11 mouse cellular contexts compared by ENCODE assay signal in the genomic region with DNA sequence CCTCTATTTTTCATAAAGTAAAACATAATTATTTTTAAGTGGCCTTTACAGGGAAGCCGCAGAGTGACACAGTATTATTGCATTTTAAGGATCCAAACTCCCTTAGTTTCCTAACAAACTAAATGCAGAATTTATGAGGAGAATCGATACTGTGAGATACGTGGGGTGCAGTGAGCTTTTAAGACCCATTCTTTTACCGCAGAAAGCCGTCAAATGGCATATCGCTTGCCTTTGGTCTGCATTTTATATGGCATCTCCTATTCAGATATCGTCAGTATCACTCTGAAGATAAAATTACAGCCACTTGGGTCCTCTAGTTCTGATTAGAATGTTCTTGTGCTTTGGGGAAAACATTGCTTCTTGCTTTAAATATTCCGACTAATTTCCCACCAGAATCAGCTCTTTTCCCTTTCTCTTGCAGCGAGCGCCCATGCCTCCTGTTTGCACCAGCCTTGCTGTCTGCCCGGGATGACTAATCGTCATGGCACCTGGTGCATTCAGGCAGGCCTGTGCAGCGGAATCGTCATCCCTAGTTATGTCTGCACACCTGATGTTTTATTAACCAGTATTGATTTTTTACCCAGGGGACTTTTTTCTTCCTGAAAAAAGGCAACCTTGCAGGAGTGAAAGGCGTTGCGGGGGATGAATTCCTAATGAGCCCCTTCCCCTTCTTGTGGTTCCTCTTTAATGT. TPM values are rescaled to one million over a fixed set of nuclear protein-coding genes. Genes with fewer than 3 reads are reported as not detected.
DNase-seq lines count a peak whose midpoint lies in the region; ATAC-seq and TF ChIP-seq lines count a peak whose summit lies in the region.
"Had no signal": no experiment of that assay in that cellular context is flagged by ENCODE, and none has a peak within 500 bp of the region (broad histone marks: within the 10 kb centered on the region; RNA-seq: fewer than 3 reads in every experiment).

No protein-coding gene starts in this region.

- no peaks in the 10 kb centered on the region for H3K4me1 ChIP-seq in neural tube, embryonic 11.5 days (ENCODE audit: control insufficient read depth, insufficient read depth, low read length)
- peaks cover 5% of the 10 kb centered on the region; the same call in 1 of the 2 replicates for H3K4me1 ChIP-seq in hindbrain, embryonic 15.5 days (replicated peaks)
- no peaks in the 10 kb centered on the region for H3K4me1 ChIP-seq in lung, postnatal 0 days (ENCODE audit: insufficient read depth, low read depth, low read length)
- H3K4me1 ChIP-seq: heart, embryonic 13.5 days had no signal

- TF ChIP-seq CTCF in lung, postnatal 0 days (IDR thresholded peaks at IDR 0.05): no peak

- no peaks in the 10 kb centered on the region for H3K27me3 ChIP-seq in neural tube, embryonic 11.5 days (ENCODE audit: control insufficient read depth, insufficient read depth, low read length)
- H3K27me3 ChIP-seq in hindbrain, embryonic 15.5 days: no peaks in the 10 kb centered on the region
- no peaks in the 10 kb centered on the region for H3K27me3 ChIP-seq in lung, postnatal 0 days (replicated peaks; ENCODE audit: insufficient read depth, low read length)
- H3K27me3 ChIP-seq: heart, embryonic 13.5 days had no signal

- H3K27ac ChIP-seq in neural tube, embryonic 11.5 days (ENCODE audit: low read depth, low read length): peak overlapping the region; percentile 34; the same call in 1 of the 2 replicates
- peak overlapping the region; percentile 69 for H3K27ac ChIP-seq in hindbrain, embryonic 15.5 days (replicated peaks)
- no peak overlapping the region for H3K27ac ChIP-seq in lung, postnatal 0 days (ENCODE audit: low read length)
- H3K27ac ChIP-seq: heart, embryonic 13.5 days; macrophage had no signal

- no peak for TF ChIP-seq EP300 in lung, postnatal 0 days (IDR thresholded peaks at IDR 0.05)

- H3K9me3 ChIP-seq in neural tube, embryonic 11.5 days (ENCODE audit: control insufficient read depth, low read length): no peaks in the 10 kb centered on the region
- H3K9me3 ChIP-seq in hindbrain, embryonic 15.5 days: no peaks in the 10 kb centered on the region; the same call in 1 of the 2 replicates
- H3K9me3 ChIP-seq in lung, postnatal 0 days (ENCODE audit: low read length): no peaks in the 10 kb centered on the region

- H3K9ac ChIP-seq in neural tube, embryonic 11.5 days (ENCODE audit: low read length): no peak overlapping the region
- no peak overlapping the region for H3K9ac ChIP-seq in hindbrain, embryonic 15.5 days
- no peak overlapping the region for H3K9ac ChIP-seq in lung, postnatal 0 days (replicated peaks; ENCODE audit: low read depth)
- H3K9ac ChIP-seq: heart, embryonic 13.5 days had no signal

- H3K36me3 ChIP-seq in neural tube, embryonic 11.5 days (ENCODE audit: control insufficient read depth, insufficient read depth, low read length): peaks cover 5% of the 10 kb centered on the region
- peaks cover 24% of the 10 kb centered on the region for H3K36me3 ChIP-seq in hindbrain, embryonic 15.5 days
- H3K36me3 ChIP-seq in lung, postnatal 0 days (ENCODE audit: insufficient read depth, low read length): peaks cover 12% of the 10 kb centered on the region; the same call in 1 of the 2 replicates

- no peak overlapping the region for H3K4me3 ChIP-seq in neural tube, embryonic 11.5 days (ENCODE audit: low read depth, low read length)
- H3K4me3 ChIP-seq in hindbrain, embryonic 15.5 days: no peak overlapping the region
- H3K4me3 ChIP-seq in lung, postnatal 0 days (ENCODE audit: low read depth, low read length): no peak overlapping the region
- H3K4me3 ChIP-seq: heart, embryonic 13.5 days had no signal

- intact Hi-C loops in left cerebral cortex, postnatal 14 days (cut with DNase I): no loop called here

- WGBS in neural tube, embryonic 11.5 days: 83% methylated on average over 16 of the region's 16 CpGs
- 60% methylated on average over 16 of the region's 16 CpGs for WGBS in hindbrain, embryonic 15.5 days
- 89% methylated on average over 16 of the region's 16 CpGs for WGBS in lung, postnatal 0 days

- H3K4me2 ChIP-seq in neural tube, embryonic 11.5 days (ENCODE audit: low read depth): no peak overlapping the region; the same call in 1 of the 2 replicates
- peak overlapping the region; percentile 39 for H3K4me2 ChIP-seq in hindbrain, embryonic 15.5 days
- H3K4me2 ChIP-seq in lung, postnatal 0 days (replicated peaks; ENCODE audit: low read depth, low read length): no peak overlapping the region
- H3K4me2 ChIP-seq: heart, embryonic 13.5 days had no signal

- peak; percentile 41; the same call in 1 of the 2 replicates for ATAC-seq in neural tube, embryonic 11.5 days (ENCODE audit: insufficient read depth, low FRiP score, low TSS enrichment)
- ATAC-seq in hindbrain, embryonic 15.5 days (ENCODE audit: low FRiP score, low read depth): peak; percentile 88
- ATAC-seq in lung, postnatal 0 days: no peak

- peak; percentile 20 for DNase-seq in neural tube, embryonic 11.5 days (ENCODE audit: low spot score)
- no peak for DNase-seq in neural tube, embryonic 10.5 days (ENCODE audit: extremely low spot score, low spot score)
- peak; percentile 46 to 52 for DNase-seq in left cerebral cortex, postnatal 14 days (ENCODE audit: low spot score in 2 of 2)
- peak; percentile 22 for DNase-seq in right cerebral cortex, postnatal 4 days
- no peak for DNase-seq in adrenal gland, postnatal 14 days
- no peak for DNase-seq in spleen, postnatal 4 days (ENCODE audit: low spot score in 2 of 2)
- no peak for DNase-seq in lung, postnatal 0 days (ENCODE audit: low spot score)
- DNase-seq: thymus, postnatal 36 days had no signal

RNA-seq across cellular contexts. Expression of a gene that starts 26.6 kb away (rescaled TPM):
- 99.5 and 102 TPM in 2 replicates for polyA plus RNA-seq in neural tube, embryonic 11.5 days (2014; fragmentation: Nextera tagmentation; extraction: Ambion mirVana)
- polyA plus RNA-seq in hindbrain, embryonic 15.5 days (2015; fragmentation: Nextera tagmentation; extraction: Ambion mirVana): 112 and 116 TPM in 2 replicates
- 100 to 1,000 TPM; 135 to 141 TPM for total RNA-seq in left cerebral cortex, postnatal 14 days (2021)
- total RNA-seq in adrenal gland, postnatal 14 days (2021): 71.6 and 80.2 TPM in 2 replicates
- polyA plus RNA-seq in lung, postnatal 0 days (2015; fragmentation: Nextera tagmentation; extraction: Ambion mirVana): 34.5 and 37.9 TPM in 2 replicates

Comparison
In these comparisons a context has a peak if more than half of its experiments do, and no peak if none do; other contexts are left out.
1. DNase-seq: peak in neural tube, embryonic 11.5 days (single experiment), left cerebral cortex, postnatal 14 days (2 of 2) and right cerebral cortex, postnatal 4 days (single experiment); none in neural tube, embryonic 10.5 days (single experiment), adrenal gland, postnatal 14 days (single experiment), spleen, postnatal 4 days (0 of 2) and lung, postnatal 0 days (single experiment).